Mouse (Mus musculus) activated CD4-positive, CD25-positive, alpha-beta regulatory T cell (primary cell): ENCODE data around the gene Tceal7. TPM values are rescaled to one million over a fixed set of nuclear protein-coding genes. Genes with fewer than 3 reads are reported as not detected.

Source experiments
- polyA plus RNA-seq, 2 experiments: library from polyadenylated mRNA; unstranded; fragments of 100-300 nt; shearing (Covaris generic); gene quantifications; one replicate each; pipeline ENCODE4 v1.2.1; 2017

Tceal7 gene
- polyA plus RNA-seq: not detected

GRCm38 (mm10) chrX:136214729-136215677, at the start of gene Tceal7, which contains the start of gene Bex1:
Gene Tceal7, plus strand, starts transcription at chrX:136214779.
Gene Bex1, minus strand, starts transcription at chrX:136215513.

DNA sequence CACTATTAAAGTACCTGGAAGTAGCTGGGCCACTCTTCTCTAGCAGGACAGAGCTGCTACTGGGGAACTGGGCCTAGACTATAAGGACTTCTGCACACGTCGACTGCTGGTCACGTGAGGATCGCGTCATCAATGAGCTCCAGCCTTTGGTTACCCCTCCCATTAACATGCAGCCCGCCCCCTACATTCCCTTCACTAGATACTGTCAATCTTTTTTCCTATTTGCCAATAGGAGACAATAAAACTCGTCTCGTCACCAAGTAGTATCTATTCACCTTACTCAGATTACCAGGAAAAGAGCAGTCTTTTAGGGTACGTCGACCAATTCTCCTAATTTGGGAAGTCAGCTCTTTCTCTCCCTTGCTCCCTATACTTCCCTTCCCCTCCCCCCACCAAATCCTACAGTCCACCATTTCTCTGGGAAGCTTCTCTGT, 42.4 kb upstream of the Tceal7 start, which contains the start of gene Tceal8:
Gene Tceal8 (minus strand): TSS at position 225 of the 434 bp plus-strand sequence.

DNA sequence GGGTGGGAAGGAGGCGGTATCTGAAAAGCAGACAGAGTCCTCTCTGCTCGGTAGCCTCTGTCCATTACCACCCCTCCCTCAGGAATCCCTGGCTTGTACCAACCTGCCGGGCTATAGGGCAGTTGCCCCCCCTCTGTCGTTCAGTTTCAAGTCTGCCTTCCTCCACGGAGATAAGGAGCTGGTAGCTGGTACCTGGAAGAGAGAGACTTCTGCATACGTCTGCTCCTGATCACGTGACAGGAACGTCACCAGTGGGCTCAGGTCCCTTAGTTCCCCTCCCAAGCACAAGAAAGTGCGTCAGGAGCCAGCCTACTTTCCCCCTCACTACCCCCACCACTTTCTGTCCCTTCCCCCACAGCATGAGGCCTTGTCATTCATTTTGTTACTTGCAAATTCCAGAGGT, 10.9 kb upstream of the Tceal7 start, which contains the start of gene Tceal5:
Gene Tceal5 (minus strand): TSS at position 213 of the 403 bp plus-strand sequence.

GRCm38 (mm10) chrX:136244574-136245229, 30.1 kb downstream of the Tceal7 start, which contains the start of gene Tceal9:
Gene Tceal9, plus strand, starts transcription at chrX:136245079.

GRCm38 (mm10) chrX:136269743-136270392, 55.3 kb downstream of the Tceal7 start, which contains the start of gene Bex3:
Gene Bex3, plus strand, starts transcription at chrX:136270253.

Other genes starting within 250 kb of the Tceal7 start
- 10 to 100 TPM; 10.2 TPM for gene Arxes2, start 221.0 kb upstream of the Tceal7 start, polyA plus RNA-seq
- not detected for gene Arxes1, start 181.4 kb upstream of the Tceal7 start, polyA plus RNA-seq
- gene Bex2, start 146.5 kb upstream of the Tceal7 start, polyA plus RNA-seq: under 1 TPM; 0.38 to 0.60 TPM
- gene Nxf3, start 129.5 kb upstream of the Tceal7 start, polyA plus RNA-seq: under 1 TPM in 1 of 2 experiments, not detected in 1; 0.07 TPM
- gene Bex4, start 75.8 kb upstream of the Tceal7 start, polyA plus RNA-seq: 1 to 10 TPM in 1 of 2 experiments, not detected in 1; 1.5 TPM
- gene Tceal8, start 42.4 kb upstream of the Tceal7 start, polyA plus RNA-seq: 1 to 10 TPM; 1.1 to 2.7 TPM
- not detected for gene Tceal5, start 10.9 kb upstream of the Tceal7 start, polyA plus RNA-seq
- under 1 TPM in 1 of 2 experiments, not detected in 1; 0.60 TPM for gene Bex1, start 734 bp downstream of the Tceal7 start, polyA plus RNA-seq
- 10 to 100 TPM; 35.3 to 55.3 TPM for gene Tceal9, start 30.3 kb downstream of the Tceal7 start, polyA plus RNA-seq
- gene Bex3, start 55.5 kb downstream of the Tceal7 start, polyA plus RNA-seq: 10 to 100 TPM; 93.0 to 94.3 TPM